Mouse (Mus musculus) liver, adult 2 months (tissue): ENCODE measurements around the gene Tsfm.

Source experiments
- CTCF ChIP-seq: fragments of 200-500 bp; IDR thresholded peaks from 2 replicates; pipeline ENCODE4 v1.5.1; 2011; ENCODE audit warnings: low read depth, low read length, control low read depth
- POLR2A ChIP-seq: fragments of 200-500 bp; IDR thresholded peaks from 2 replicates; pipeline ENCODE4 v1.6.1; 2011; ENCODE audit warnings: low read length, control low read depth; ENCODE audit not compliant: insufficient read depth; ENCODE audit errors: extremely low read depth

DNA sequence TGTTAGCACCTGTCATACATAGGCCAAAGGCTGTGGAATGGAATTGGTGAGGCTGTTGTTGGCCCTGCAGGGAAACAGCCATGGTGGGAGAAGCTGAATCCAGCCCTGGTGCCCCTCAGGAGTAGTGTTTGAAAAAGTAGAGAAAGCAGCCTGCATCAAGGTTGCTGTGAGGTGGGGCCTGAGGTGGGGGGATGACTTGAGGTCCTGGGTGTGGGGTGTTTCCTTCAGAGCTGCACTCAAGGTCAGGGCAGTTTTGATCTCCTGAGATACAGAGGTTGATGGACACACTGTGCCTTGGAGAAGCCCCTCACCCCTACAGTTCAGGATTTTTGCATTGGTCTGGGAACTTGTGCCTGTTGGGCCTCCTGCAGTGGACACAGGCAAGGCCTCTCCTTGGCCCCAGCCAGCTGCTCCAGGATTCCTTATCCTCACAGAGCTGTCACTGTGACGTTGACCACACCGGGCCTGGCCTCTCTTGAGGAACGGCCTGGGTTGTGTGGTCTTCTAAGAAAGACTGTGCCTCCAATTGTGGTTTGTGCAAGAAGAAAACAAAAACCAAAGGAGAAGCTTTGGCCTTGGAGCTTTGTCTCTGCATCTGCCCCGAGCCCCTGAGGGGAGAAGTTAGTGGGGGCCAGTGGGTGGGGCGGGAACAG, 42.0 kb downstream of the Tsfm start:
- TF ChIP-seq CTCF, result no peak
- no peak for TF ChIP-seq POLR2A
